Mouse (Mus musculus) liver, adult 2 months (tissue): ENCODE data around the gene Akt3. TPM values are rescaled to one million over a fixed set of nuclear protein-coding genes. Genes with fewer than 3 reads are reported as not detected.

Experiments used
- DNase-seq: peaks from one replicate; pipeline ENCODE4 v3.0.0-alpha.2; 2011; ENCODE audit warnings: low read depth, low spot score; ENCODE audit errors: extremely low read depth
- H3K27ac ChIP-seq: fragments of 200-500 bp; replicated peaks from 2 replicates; pipeline ENCODE4 v1.5.1; 2012; ENCODE audit warnings: low read depth, mild to moderate bottlenecking, control low read depth, inconsistent platforms, low read length; ENCODE audit not compliant: insufficient read depth
- H3K27me3 ChIP-seq: fragments of 200-500 bp; 2 replicates; pipeline ENCODE4 v1.6.1; 2012; ENCODE audit warnings: mild to moderate bottlenecking, moderate library complexity, low read length, inconsistent platforms; ENCODE audit not compliant: control insufficient read depth, insufficient read depth
- H3K36me3 ChIP-seq: fragments of 200-500 bp; 2 replicates; pipeline ENCODE4 v1.6.1; 2012; ENCODE audit warnings: low read length, inconsistent platforms; ENCODE audit not compliant: control insufficient read depth, insufficient read depth
- H3K4me1 ChIP-seq: fragments of 200-500 bp; 2 replicates; pipeline ENCODE4 v1.6.1; 2011; ENCODE audit warnings: low read length; ENCODE audit not compliant: control insufficient read depth, insufficient read depth
- H3K4me3 ChIP-seq: fragments of 200-500 bp; 2 replicates; pipeline ENCODE4 v1.5.1; 2011; ENCODE audit warnings: low read depth, mild to moderate bottlenecking, control low read depth, low read length, moderate library complexity; ENCODE audit not compliant: insufficient read depth
- H3K79me2 ChIP-seq: fragments of 200-500 bp; 2 replicates; pipeline ENCODE4 v1.6.1; 2012; ENCODE audit warnings: inconsistent platforms, mild to moderate bottlenecking, low read length, moderate library complexity; ENCODE audit not compliant: control insufficient read depth, insufficient read depth
- H3K9ac ChIP-seq: fragments of 200-500 bp; 2 replicates; pipeline ENCODE4 v1.6.1; 2012; ENCODE audit warnings: low read depth, mild to moderate bottlenecking, control low read depth, inconsistent platforms, low read length
- CTCF ChIP-seq: fragments of 200-500 bp; IDR thresholded peaks from 2 replicates; pipeline ENCODE4 v1.5.1; 2011; ENCODE audit warnings: low read depth, low read length, control low read depth
- POLR2A ChIP-seq: fragments of 200-500 bp; IDR thresholded peaks from 2 replicates; pipeline ENCODE4 v1.6.1; 2011; ENCODE audit warnings: low read length, control low read depth; ENCODE audit not compliant: insufficient read depth; ENCODE audit errors: extremely low read depth
- WGBS: fragments of 180-500 bp; shearing (Covaris S2); methylation state at CpG from one replicate; pipeline ENCODE4 v1.1.7; 2018; 5-methylcytosine and 5-hydroxymethylcytosine counted together
- polyA plus RNA-seq: library from polyadenylated mRNA; depleted of rRNA; stranded (reverse); fragments of >200 nt; gene quantifications from 2 replicates; pipeline ENCODE4 v1.2.3, GENCODE M21; 2012
- total RNA-seq: library from RNA; depleted of rRNA; stranded (reverse); fragments of >200 nt; gene quantifications from 2 replicates; pipeline ENCODE4 v1.2.3, GENCODE M21; 2014

The Akt3 gene
- total and polyA plus RNA-seq, 2 experiments = 0.69 to 2.9 TPM

- Histone ChIP-seq H3K27ac (no peak overlapping the region), H3K4me3 (no peak overlapping the region), H3K79me2 (no peaks in the 10 kb centered on the region), H3K36me3 (no peaks in the 10 kb centered on the region), H3K9ac (no peak overlapping the region), H3K4me1 (peaks cover 3% of the 10 kb centered on the region; the same call in 1 of the 2 replicates), H3K27me3 (no peaks in the 10 kb centered on the region)
- DNase-seq = peak; percentile 68
- TF ChIP-seq POLR2A (no peak), CTCF (no peak)
- 74% methylated on average over 3 of the region's 3 CpGs for WGBS
Measured at GRCm38 (mm10) chr1:177007405-177007804, 250.6 kb downstream of the Akt3 start.

GRCm38 (mm10) chr1:177004041-177004741 lies 253.8 kb downstream of the Akt3 start:
- no peaks in the 10 kb centered on the region for H3K36me3 ChIP-seq
- H3K79me2 ChIP-seq = no peaks in the 10 kb centered on the region
- peaks cover 3% of the 10 kb centered on the region; the same call in 1 of the 2 replicates for H3K4me1 ChIP-seq
- DNase-seq = no peak
- 83% methylated on average over 4 of the region's 4 CpGs for WGBS
- H3K4me3 ChIP-seq = no peak overlapping the region
- no peaks in the 10 kb centered on the region for H3K27me3 ChIP-seq
- no peak for TF ChIP-seq CTCF
- no peak overlapping the region for H3K9ac ChIP-seq
- no peak overlapping the region for H3K27ac ChIP-seq

GRCm38 (mm10) chr1:177002951-177003350 lies 255.1 kb downstream of the Akt3 start:
- no peak overlapping the region for H3K9ac ChIP-seq
- H3K4me1 ChIP-seq = no peaks in the 10 kb centered on the region
- H3K36me3 ChIP-seq = no peaks in the 10 kb centered on the region
- TF ChIP-seq CTCF = no peak
- TF ChIP-seq POLR2A = no peak
- WGBS = 88% methylated on average over 6 of the region's 6 CpGs
- no peak overlapping the region for H3K27ac ChIP-seq
- DNase-seq = no peak
- H3K4me3 ChIP-seq = no peak overlapping the region
- no peaks in the 10 kb centered on the region for H3K27me3 ChIP-seq
- no peaks in the 10 kb centered on the region for H3K79me2 ChIP-seq

- Histone ChIP-seq H3K4me1 (no peaks in the 10 kb centered on the region), H3K36me3 (no peaks in the 10 kb centered on the region), H3K4me3 (no peak overlapping the region), H3K9ac (no peak overlapping the region), H3K79me2 (no peaks in the 10 kb centered on the region), H3K27ac (no peak overlapping the region), H3K27me3 (no peaks in the 10 kb centered on the region)
- 90% methylated on average over 6 of the region's 6 CpGs for WGBS
- TF ChIP-seq POLR2A (no peak), CTCF (no peak)
- DNase-seq = no peak
Measured at GRCm38 (mm10) chr1:176999011-176999410, 259.0 kb downstream of the Akt3 start.

- WGBS = 79% methylated on average over 32 of the region's 33 CpGs
- H3K4me1 ChIP-seq = no peaks in the 10 kb centered on the region
- H3K4me3 ChIP-seq = no peak overlapping the region
- H3K9ac ChIP-seq = no peak overlapping the region
- no peak for DNase-seq
- no peak overlapping the region for H3K27ac ChIP-seq
- no peaks in the 10 kb centered on the region for H3K36me3 ChIP-seq
- TF ChIP-seq CTCF (no peak), POLR2A (no peak)
- H3K79me2 ChIP-seq = no peaks in the 10 kb centered on the region
- H3K27me3 ChIP-seq = no peaks in the 10 kb centered on the region
Measured at GRCm38 (mm10) chr1:176997711-176998689, 260.0 kb downstream of the Akt3 start.
